Mouse (Mus musculus): ENCODE data around the gene Mgmt.

- TF ChIP-seq POLR2A (IDR thresholded peaks at IDR 0.05; ENCODE audit: borderline replicate concordance, control insufficient read depth, low read depth, low read length) (no peak), CTCF (IDR thresholded peaks at IDR 0.05; ENCODE audit: control insufficient read depth, insufficient read depth, low read length) (no peak)
Observed at GRCm38 (mm10) chr7:137082171-137082570, 187.8 kb downstream of the Mgmt start.
